Mouse (Mus musculus) olfactory bulb, adult 2 months (tissue): ENCODE measurements around the gene Igtp.

ENCODE experiments used
- CTCF ChIP-seq: fragments of 200-500 bp; IDR thresholded peaks from 2 replicates; pipeline ENCODE4 v1.5.1; 2012; ENCODE audit warnings: low read depth, mild to moderate bottlenecking, low read length, moderate library complexity; ENCODE audit not compliant: insufficient read depth
- POLR2A ChIP-seq: fragments of 200-500 bp; IDR thresholded peaks from 2 replicates; pipeline ENCODE4 v1.6.1; 2012; ENCODE audit warnings: mild to moderate bottlenecking, low read depth, low read length, moderate library complexity; ENCODE audit not compliant: insufficient read depth

DNA sequence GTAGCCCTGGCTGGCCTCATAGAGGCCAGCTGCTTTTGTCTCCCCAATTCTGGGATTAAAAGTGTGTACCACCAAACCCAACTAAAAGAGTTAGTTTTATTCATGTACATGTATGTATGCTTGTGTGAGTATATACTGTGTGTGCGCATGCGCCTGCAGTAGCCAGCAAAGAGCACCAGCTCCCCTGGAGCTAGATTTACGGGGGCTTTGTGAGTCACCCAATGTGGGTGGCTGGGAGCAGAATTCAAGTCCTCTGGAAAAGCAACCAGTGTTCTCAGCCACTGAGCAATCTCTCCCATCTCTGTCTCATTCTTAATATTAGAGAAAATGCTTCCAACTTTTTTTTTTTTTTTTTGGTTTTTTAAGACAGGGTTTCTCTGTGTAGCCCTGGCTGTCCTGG is 55.1 kb downstream of the Igtp start:
- no peak for TF ChIP-seq CTCF
- no peak for TF ChIP-seq POLR2A
